ENCODE assay signal across 21 mouse cellular contexts in genomic region chr14:109760892-109761291, GRCm38 (mm10).
DNase-seq lines count a peak whose midpoint lies in the region; ATAC-seq lines count a peak whose summit lies in the region.
"Had no signal": no experiment of that assay in that cellular context is flagged by ENCODE, and none has a peak within 500 bp of the region (broad histone marks: within the 10 kb centered on the region; RNA-seq: fewer than 3 reads in every experiment).

No protein-coding gene starts in this region.

- ATAC-seq in forebrain, embryonic 13.5 days: peak; percentile 58; the same call in 1 of the 2 replicates
- no peak for ATAC-seq in forebrain, embryonic 11.5 days (replicated peaks; ENCODE audit: low FRiP score)
- peak; percentile 40; the same call in 1 of the 2 replicates for ATAC-seq in hindbrain, embryonic 12.5 days (ENCODE audit: low FRiP score)
- ATAC-seq: activated CD4-positive, CD25-positive, alpha-beta regulatory T cell, adult 4 months; intestine, embryonic 16.5 days; Patski had no signal

- H3K27me3 ChIP-seq in forebrain, embryonic 13.5 days: no peaks in the 10 kb centered on the region
- H3K27me3 ChIP-seq in forebrain, embryonic 11.5 days (ENCODE audit: control insufficient read depth, insufficient read depth, low read length): no peaks in the 10 kb centered on the region
- no peaks in the 10 kb centered on the region for H3K27me3 ChIP-seq in hindbrain, embryonic 12.5 days
- H3K27me3 ChIP-seq in hindbrain, embryonic 10.5 days (ENCODE audit: insufficient read depth, poor library complexity, severe bottlenecking): no peaks in the 10 kb centered on the region
- H3K27me3 ChIP-seq: CH12.LX; embryonic facial prominence, embryonic 15.5 days; heart, embryonic 12.5 days; Patski had no signal

- no peak overlapping the region for H3K4me2 ChIP-seq in forebrain, embryonic 13.5 days
- no peak overlapping the region for H3K4me2 ChIP-seq in forebrain, embryonic 11.5 days (ENCODE audit: low read depth, low read length, severe bottlenecking)
- H3K4me2 ChIP-seq in hindbrain, embryonic 12.5 days (replicated peaks): no peak overlapping the region
- H3K4me2 ChIP-seq: embryonic facial prominence, embryonic 15.5 days; heart, embryonic 12.5 days; hindbrain, embryonic 14.5 days had no signal

- H3K9ac ChIP-seq in forebrain, embryonic 13.5 days: no peak overlapping the region
- no peak overlapping the region for H3K9ac ChIP-seq in forebrain, embryonic 11.5 days (ENCODE audit: low read length)
- no peak overlapping the region for H3K9ac ChIP-seq in hindbrain, embryonic 12.5 days
- H3K9ac ChIP-seq: embryonic facial prominence, embryonic 15.5 days; heart, embryonic 12.5 days; hindbrain, embryonic 14.5 days had no signal

- H3K9me3 ChIP-seq in forebrain, embryonic 13.5 days (replicated peaks): no peaks in the 10 kb centered on the region
- H3K9me3 ChIP-seq in forebrain, embryonic 11.5 days (ENCODE audit: control insufficient read depth, low read length): no peaks in the 10 kb centered on the region
- no peaks in the 10 kb centered on the region for H3K9me3 ChIP-seq in hindbrain, embryonic 12.5 days (replicated peaks)
- no peaks in the 10 kb centered on the region for H3K9me3 ChIP-seq in hindbrain, embryonic 10.5 days
- H3K9me3 ChIP-seq: embryonic facial prominence, embryonic 15.5 days; forebrain, embryonic 10.5 days; heart, embryonic 12.5 days had no signal

- 56% methylated on average over 1 of the region's 1 CpGs for WGBS in forebrain, embryonic 13.5 days
- 87% methylated on average over 1 of the region's 1 CpGs for WGBS in forebrain, embryonic 11.5 days
- WGBS in hindbrain, embryonic 12.5 days: 65% methylated on average over 1 of the region's 1 CpGs
- WGBS in hindbrain, embryonic 10.5 days: 79% methylated on average over 1 of the region's 1 CpGs

- H3K4me3 ChIP-seq in forebrain, embryonic 13.5 days: no peak overlapping the region
- no peak overlapping the region for H3K4me3 ChIP-seq in forebrain, embryonic 11.5 days (ENCODE audit: low read depth, low read length)
- H3K4me3 ChIP-seq in hindbrain, embryonic 12.5 days: no peak overlapping the region
- H3K4me3 ChIP-seq in hindbrain, embryonic 10.5 days: no peak overlapping the region
- H3K4me3 ChIP-seq: embryonic facial prominence, embryonic 15.5 days; erythroblast, embryonic 14.5 days; forebrain, embryonic 10.5 days; heart, embryonic 12.5 days had no signal

- H3K4me1 ChIP-seq in forebrain, embryonic 13.5 days: no peaks in the 10 kb centered on the region
- H3K4me1 ChIP-seq in forebrain, embryonic 11.5 days (replicated peaks; ENCODE audit: control insufficient read depth, insufficient read depth, low read length): no peaks in the 10 kb centered on the region
- no peaks in the 10 kb centered on the region for H3K4me1 ChIP-seq in hindbrain, embryonic 12.5 days
- H3K4me1 ChIP-seq in hindbrain, embryonic 10.5 days (replicated peaks): no peaks in the 10 kb centered on the region
- H3K4me1 ChIP-seq: embryonic facial prominence, embryonic 15.5 days; forebrain, embryonic 10.5 days; heart, embryonic 12.5 days had no signal

- H3K36me3 ChIP-seq in forebrain, embryonic 13.5 days (ENCODE audit: poor library complexity, severe bottlenecking): no peaks in the 10 kb centered on the region
- H3K36me3 ChIP-seq in forebrain, embryonic 11.5 days (ENCODE audit: control insufficient read depth, insufficient read depth, low read length): no peaks in the 10 kb centered on the region
- H3K36me3 ChIP-seq in hindbrain, embryonic 12.5 days: no peaks in the 10 kb centered on the region
- H3K36me3 ChIP-seq in hindbrain, embryonic 10.5 days: no peaks in the 10 kb centered on the region
- H3K36me3 ChIP-seq: embryonic facial prominence, embryonic 15.5 days; forebrain, embryonic 10.5 days; heart, embryonic 12.5 days had no signal

- H3K27ac ChIP-seq in forebrain, embryonic 13.5 days: no peak overlapping the region
- no peak overlapping the region for H3K27ac ChIP-seq in forebrain, embryonic 11.5 days (ENCODE audit: low read depth, low read length)
- H3K27ac ChIP-seq in hindbrain, embryonic 12.5 days: no peak overlapping the region
- H3K27ac ChIP-seq in hindbrain, embryonic 10.5 days: no peak overlapping the region
- H3K27ac ChIP-seq: embryonic facial prominence, embryonic 15.5 days; forebrain, embryonic 10.5 days; hindbrain, embryonic 14.5 days had no signal

- no peak for DNase-seq in forebrain, embryonic 11.5 days (ENCODE audit: low spot score)
- DNase-seq in hindbrain, embryonic 10.5 days (ENCODE audit: low spot score): no peak
- peak; percentile 13 for DNase-seq in retina, postnatal 1 day
- no peak for DNase-seq in retina, embryonic 14.5 days (ENCODE audit: low spot score)
- DNase-seq: adrenal gland, postnatal 14 days; cerebellum, adult 18-20 months; cerebellum, adult 9-11 months; cerebellum, postnatal 36 days; gastrocnemius, postnatal 14 days; heart, postnatal 36 days had no signal
